Mouse (Mus musculus) heart, embryonic 11.5 days (tissue): ENCODE measurements at regions not wholly inside any gene's neighbourhood (a gene's known extent, or its start where the extent isn't known, plus 50 kb on each side); places are given as distances from the start of the nearest gene placed in this dataset.

Experiments used
- ATAC-seq: fragments of 200-750 bp; cut with Nextera tagmentation; replicated peaks from 2 replicates; pipeline ENCODE4 v1.8.0; 2017; ENCODE audit warnings: moderate library complexity; ENCODE audit not compliant: insufficient number of reproducible peaks, low FRiP score, low TSS enrichment
- H3K27ac ChIP-seq: fragments of 300-500 bp; sonication (generic); 2 replicates; pipeline ENCODE4 v1.5.1; 2014; ENCODE audit warnings: mild to moderate bottlenecking, low read depth, low read length
- H3K27me3 ChIP-seq: fragments of 300-500 bp; sonication (generic); 2 replicates; pipeline ENCODE4 v1.6.1; 2014; ENCODE audit warnings: mild to moderate bottlenecking, low read length, mixed read lengths; ENCODE audit not compliant: control insufficient read depth, insufficient read depth
- H3K36me3 ChIP-seq: fragments of 300-500 bp; sonication (generic); 2 replicates; pipeline ENCODE4 v1.6.1; 2014; ENCODE audit warnings: mild to moderate bottlenecking, low read length, moderate library complexity, mixed read lengths; ENCODE audit not compliant: control insufficient read depth, insufficient read depth
- H3K4me1 ChIP-seq: fragments of 300-500 bp; sonication (generic); 2 replicates; pipeline ENCODE4 v1.6.1; 2014; ENCODE audit warnings: low read length; ENCODE audit not compliant: control insufficient read depth, insufficient read depth
- H3K4me2 ChIP-seq: fragments of 300-500 bp; sonication (generic); 2 replicates; pipeline ENCODE4 v1.6.1; 2014; ENCODE audit warnings: mild to moderate bottlenecking, moderate library complexity
- H3K4me3 ChIP-seq: fragments of 300-500 bp; sonication (generic); 2 replicates; pipeline ENCODE4 v1.5.1; 2014; ENCODE audit warnings: low read depth, low read length
- H3K9ac ChIP-seq: fragments of 300-500 bp; sonication (generic); 2 replicates; pipeline ENCODE4 v1.6.1; 2014; ENCODE audit warnings: mild to moderate bottlenecking, low read depth, low read length, moderate library complexity
- H3K9me3 ChIP-seq: fragments of 300-500 bp; sonication (generic); replicated peaks from 2 replicates; pipeline ENCODE4 v1.6.1; 2016; ENCODE audit warnings: low read length; ENCODE audit not compliant: control insufficient read depth
- WGBS: fragments of 180-500 bp; shearing (Covaris S2); extraction: QIAGEN DNeasy Blood & Tissue Kit; methylation state at CpG from one replicate; pipeline ENCODE4 v1.1.7; 2014; ENCODE audit not compliant: insufficient replicate concordance; 5-methylcytosine and 5-hydroxymethylcytosine counted together

- H3K9ac ChIP-seq = no peak overlapping the region
- no peak overlapping the region for H3K4me3 ChIP-seq
- H3K27ac ChIP-seq = no peak overlapping the region
- H3K36me3 ChIP-seq = no peaks in the 10 kb centered on the region
- H3K27me3 ChIP-seq = no peaks in the 10 kb centered on the region
- WGBS = 80% methylated on average over 4 of the region's 4 CpGs
- H3K9me3 ChIP-seq = no peaks in the 10 kb centered on the region
- no peaks in the 10 kb centered on the region for H3K4me1 ChIP-seq
- H3K4me2 ChIP-seq = no peak overlapping the region
- ATAC-seq = no peak
These were observed 350.8 kb upstream of the Ascc3 start for GRCm38 (mm10) chr10:50241645-50242044.

DNA sequence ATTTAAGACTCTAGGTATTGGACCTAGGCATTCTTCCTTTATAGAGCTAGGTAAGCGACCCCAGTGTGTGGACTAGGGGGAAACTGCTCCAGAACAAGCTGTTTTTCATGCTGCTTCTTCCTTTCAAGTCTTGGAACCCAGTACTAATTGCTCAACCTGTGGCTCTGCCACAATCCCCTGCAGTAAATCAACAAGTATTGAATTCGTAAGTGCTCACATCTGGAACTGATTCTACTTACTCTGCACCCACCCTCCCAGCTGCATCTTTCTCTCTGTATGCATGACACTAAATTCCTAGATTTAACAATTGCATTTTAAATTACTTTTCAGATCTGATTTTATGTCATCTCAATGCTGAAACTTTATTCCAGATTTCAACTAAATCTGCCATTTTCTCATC lies 388.9 kb upstream of the Ascc3 start:
- H3K27ac ChIP-seq = no peak overlapping the region
- 56% methylated on average over 2 of the region's 2 CpGs for WGBS
- ATAC-seq = no peak
- H3K36me3 ChIP-seq = no peaks in the 10 kb centered on the region
- no peaks in the 10 kb centered on the region for H3K4me1 ChIP-seq
- H3K4me2 ChIP-seq = no peak overlapping the region
- no peak overlapping the region for H3K9ac ChIP-seq
- H3K27me3 ChIP-seq = no peaks in the 10 kb centered on the region
- H3K9me3 ChIP-seq = no peaks in the 10 kb centered on the region
- no peak overlapping the region for H3K4me3 ChIP-seq

- H3K36me3 ChIP-seq = no peaks in the 10 kb centered on the region
- 63% methylated on average over 2 of the region's 2 CpGs for WGBS
- no peak overlapping the region for H3K4me2 ChIP-seq
- no peaks in the 10 kb centered on the region for H3K9me3 ChIP-seq
- no peak for ATAC-seq
- H3K27ac ChIP-seq = no peak overlapping the region
- H3K9ac ChIP-seq = no peak overlapping the region
- no peaks in the 10 kb centered on the region for H3K4me1 ChIP-seq
- no peaks in the 10 kb centered on the region for H3K27me3 ChIP-seq
- no peak overlapping the region for H3K4me3 ChIP-seq
These were observed 390.8 kb upstream of the Ascc3 start for GRCm38 (mm10) chr10:50201691-50202090.

- no peaks in the 10 kb centered on the region for H3K9me3 ChIP-seq
- H3K4me3 ChIP-seq = no peak overlapping the region
- H3K27ac ChIP-seq = no peak overlapping the region
- H3K36me3 ChIP-seq = no peaks in the 10 kb centered on the region
- no peak for ATAC-seq
- no peaks in the 10 kb centered on the region for H3K27me3 ChIP-seq
- no peak overlapping the region for H3K9ac ChIP-seq
- H3K4me2 ChIP-seq = no peak overlapping the region
- H3K4me1 ChIP-seq = no peaks in the 10 kb centered on the region
These were observed 392.6 kb upstream of the Ascc3 start for GRCm38 (mm10) chr10:50199857-50200256.

- 0 out of 2 replicates have a peak, but pooled peaks have one; percentile 18 for ATAC-seq
- Histone ChIP-seq H3K36me3 (no peaks in the 10 kb centered on the region), H3K4me3 (no peak overlapping the region), H3K27me3 (no peaks in the 10 kb centered on the region), H3K27ac (no peak overlapping the region), H3K4me1 (no peaks in the 10 kb centered on the region), H3K4me2 (no peak overlapping the region), H3K9me3 (no peaks in the 10 kb centered on the region), H3K9ac (no peak overlapping the region)
- 74% methylated on average over 5 of the region's 5 CpGs for WGBS
These were observed 394.5 kb upstream of the Ascc3 start for GRCm38 (mm10) chr10:50197897-50198538.

- no peak overlapping the region for H3K9ac ChIP-seq
- H3K27ac ChIP-seq = no peak overlapping the region
- WGBS = 64% methylated on average over 4 of the region's 4 CpGs
- no peak for ATAC-seq
- no peaks in the 10 kb centered on the region for H3K4me1 ChIP-seq
- H3K4me3 ChIP-seq = no peak overlapping the region
- no peaks in the 10 kb centered on the region for H3K27me3 ChIP-seq
- H3K36me3 ChIP-seq = no peaks in the 10 kb centered on the region
- no peaks in the 10 kb centered on the region for H3K9me3 ChIP-seq
- H3K4me2 ChIP-seq = no peak overlapping the region
These were observed 401.7 kb upstream of the Grik2 start for GRCm38 (mm10) chr10:50190276-50190675.

GRCm38 (mm10) chr10:50169116-50169515 lies 380.6 kb upstream of the Grik2 start:
- Histone ChIP-seq H3K27me3 (no peaks in the 10 kb centered on the region), H3K9ac (no peak overlapping the region), H3K9me3 (no peaks in the 10 kb centered on the region), H3K4me1 (no peaks in the 10 kb centered on the region), H3K27ac (no peak overlapping the region), H3K4me2 (no peak overlapping the region), H3K4me3 (no peak overlapping the region), H3K36me3 (no peaks in the 10 kb centered on the region)
- WGBS = 78% methylated on average over 6 of the region's 6 CpGs
- ATAC-seq = no peak

GRCm38 (mm10) chr10:50138351-50138750 lies 349.8 kb upstream of the Grik2 start:
- Histone ChIP-seq H3K27me3 (no peaks in the 10 kb centered on the region), H3K9ac (no peak overlapping the region), H3K4me1 (no peaks in the 10 kb centered on the region), H3K4me2 (no peak overlapping the region), H3K4me3 (no peak overlapping the region), H3K36me3 (no peaks in the 10 kb centered on the region), H3K9me3 (no peaks in the 10 kb centered on the region), H3K27ac (no peak overlapping the region)
- 73% methylated on average over 1 of the region's 1 CpGs for WGBS
- no peak for ATAC-seq

GRCm38 (mm10) chr10:50137783-50138182 lies 349.2 kb upstream of the Grik2 start:
- Histone ChIP-seq H3K36me3 (no peaks in the 10 kb centered on the region), H3K4me3 (no peak overlapping the region), H3K27me3 (no peaks in the 10 kb centered on the region), H3K4me1 (no peaks in the 10 kb centered on the region), H3K9ac (no peak overlapping the region), H3K27ac (no peak overlapping the region), H3K9me3 (no peaks in the 10 kb centered on the region), H3K4me2 (no peak overlapping the region)
- no peak for ATAC-seq
- WGBS = 75% methylated on average over 7 of the region's 7 CpGs
